Mouse (Mus musculus) kidney, adult 9 months (tissue): ENCODE measurements around the gene Gm17657.
A peak's percentile ranks its signal among the peaks of the same experiment; 100 is the strongest.

ENCODE experiments used
- DNase-seq: peaks from one replicate; pipeline ENCODE4 v3.0.0; 2022

The Gm17657 gene

GRCm38 (mm10) chr17:29549543-29550428 lies at the start of gene Gm17657, which contains the start of gene Tbc1d22b:
Gene Gm17657, minus strand, starts transcription at chr17:29549638.
Gene Tbc1d22b, plus strand, starts transcription at chr17:29549785.
- peak; percentile 97 for DNase-seq

DNA sequence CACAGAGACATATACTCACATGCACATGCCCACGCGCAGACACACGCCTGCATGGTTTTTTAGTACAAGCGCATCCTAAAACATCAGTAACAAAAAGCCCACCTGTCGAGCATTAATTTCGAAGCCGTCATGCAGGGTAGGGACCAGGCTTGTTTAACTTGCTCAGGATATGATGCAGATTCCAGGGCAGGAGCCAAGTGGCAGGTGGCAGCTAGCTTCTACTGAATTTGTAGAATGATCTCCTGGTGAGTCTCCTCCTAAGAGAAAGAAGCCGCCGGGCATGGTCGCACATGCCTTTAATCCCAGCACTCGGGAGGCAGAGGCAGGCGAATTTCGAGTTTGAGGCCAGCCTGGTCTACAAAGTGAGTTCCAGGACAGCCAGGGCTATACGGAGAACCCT lies 49.6 kb upstream of the Gm17657 start:
- no peak for DNase-seq

DNA sequence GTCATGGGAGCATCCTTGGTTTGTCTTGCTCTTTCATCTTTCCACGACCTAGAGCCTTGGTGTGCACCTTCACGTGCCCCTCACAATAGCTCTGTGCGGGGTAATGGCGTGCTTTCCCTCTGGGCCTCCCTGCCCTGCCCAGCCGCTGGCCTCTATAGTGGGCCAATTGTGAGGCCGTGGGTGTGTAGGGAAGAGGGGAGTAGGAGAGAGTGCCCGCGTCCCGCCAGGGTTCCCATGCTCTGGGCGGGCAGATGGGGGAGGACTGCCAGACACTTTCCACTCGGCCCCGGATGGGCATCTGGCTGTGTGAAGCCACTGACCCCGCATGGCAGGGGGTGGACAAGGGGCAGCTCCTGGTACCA lies 47.3 kb upstream of the Gm17657 start:
- DNase-seq, result no peak

- DNase-seq, result peak; percentile 38
Observed at GRCm38 (mm10) chr17:29595891-29596770, 46.7 kb upstream of the Gm17657 start.

DNA sequence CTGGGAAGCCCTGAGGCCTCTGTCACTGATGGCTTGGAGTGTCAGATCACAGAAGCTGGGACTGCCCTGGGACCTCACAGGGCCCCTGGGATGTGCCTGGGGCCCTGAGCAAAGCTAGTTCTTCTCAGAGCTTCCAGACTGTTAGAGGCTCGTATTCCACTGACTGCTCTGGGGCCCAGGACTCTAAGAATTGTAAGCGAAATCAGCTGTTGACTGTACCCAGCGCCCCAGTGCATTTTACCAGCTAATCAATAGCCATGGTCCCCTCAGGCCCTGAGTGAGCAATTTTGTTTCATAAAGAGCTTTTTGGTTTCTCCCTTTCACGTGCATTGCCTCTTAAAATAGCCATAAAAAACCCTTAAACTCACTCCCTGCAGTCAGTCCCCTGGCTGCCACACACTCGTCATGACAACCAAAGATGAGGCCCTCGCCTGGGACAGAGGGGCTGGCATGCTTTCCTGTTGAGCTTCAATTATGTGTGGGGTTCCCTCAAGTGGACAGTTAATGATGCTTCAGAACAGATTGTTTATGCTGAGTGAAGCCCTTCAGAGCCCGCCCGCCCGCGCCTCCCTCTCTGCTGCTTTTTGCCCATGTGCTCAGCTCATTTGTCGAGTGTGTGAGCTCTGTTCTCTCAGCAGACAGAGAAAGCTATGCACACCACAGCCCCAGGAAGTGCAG lies 39.9 kb upstream of the Gm17657 start:
- DNase-seq, result no peak

- no peak for DNase-seq
Observed at GRCm38 (mm10) chr17:29586921-29587320, 37.5 kb upstream of the Gm17657 start.

GRCm38 (mm10) chr17:29585446-29585845 lies 36.0 kb upstream of the Gm17657 start:
- DNase-seq, result no peak

DNA sequence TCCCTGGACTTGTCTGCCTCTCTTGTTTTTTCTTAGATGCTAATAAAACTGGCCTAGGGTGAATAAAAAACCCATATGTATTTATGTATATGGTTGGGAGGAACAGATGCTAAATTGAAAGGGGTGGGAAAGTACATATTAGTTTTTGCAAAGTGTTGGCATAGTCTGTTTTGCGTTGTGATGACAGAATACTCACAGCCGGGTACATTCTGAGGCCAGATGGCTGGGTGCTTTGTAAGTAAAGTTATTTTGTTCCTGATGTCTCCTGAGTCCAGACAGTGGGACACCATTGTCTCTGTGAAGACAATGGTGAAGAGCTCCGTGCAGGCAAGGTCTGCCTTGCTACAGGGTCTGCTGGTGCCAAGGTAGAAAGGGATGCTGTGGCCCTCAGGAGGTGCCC lies 35.3 kb upstream of the Gm17657 start:
- DNase-seq, result no peak

GRCm38 (mm10) chr17:29584306-29584705 lies 34.9 kb upstream of the Gm17657 start:
- no peak for DNase-seq

DNA sequence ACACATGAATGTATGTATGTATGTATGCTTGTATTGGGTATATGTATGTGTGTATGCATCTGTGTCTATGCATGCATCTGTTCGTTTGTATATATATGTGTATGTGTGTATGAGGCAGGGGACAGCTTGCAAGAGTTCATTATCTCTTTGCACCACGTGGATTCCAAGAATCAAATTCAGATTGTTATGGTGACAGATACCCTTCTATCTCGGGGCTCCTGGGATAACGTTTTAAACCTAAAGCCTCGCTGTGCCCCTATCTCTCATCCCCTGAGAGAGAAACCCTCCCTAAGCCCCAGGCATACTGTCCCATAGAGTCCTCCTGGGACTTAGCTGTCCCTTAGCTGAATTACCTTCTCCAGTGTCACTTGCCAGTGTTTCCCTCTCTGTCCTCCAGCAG lies 34.1 kb upstream of the Gm17657 start:
- DNase-seq, result no peak

DNA sequence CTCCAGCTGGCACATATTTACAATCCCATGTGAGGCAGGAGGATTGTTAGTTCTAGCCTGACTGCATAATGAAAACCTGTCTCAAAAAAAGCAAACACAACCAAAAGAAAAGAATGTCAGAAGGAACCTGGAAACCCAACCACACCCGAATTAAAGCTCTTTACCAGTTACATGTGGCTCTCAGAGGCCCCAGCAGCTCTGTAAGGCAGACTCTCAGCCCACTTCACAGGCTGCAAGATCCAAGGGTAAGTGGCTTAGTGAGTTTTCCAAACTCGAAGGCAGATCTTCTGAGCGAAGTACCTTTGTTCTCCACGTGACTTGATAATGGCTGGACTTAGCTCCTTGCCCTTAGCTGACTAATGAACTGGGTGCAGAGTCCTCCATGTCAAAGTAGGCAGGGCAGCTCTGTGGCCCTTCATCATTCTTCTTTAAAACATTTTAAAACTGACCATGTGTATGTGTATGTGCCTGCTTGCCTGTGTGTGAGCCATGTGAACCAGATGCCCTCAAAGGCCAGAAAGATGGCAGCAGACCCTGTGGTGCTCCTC lies 30.2 kb upstream of the Gm17657 start:
- DNase-seq, result peak; percentile 84

GRCm38 (mm10) chr17:29569831-29570230 lies 20.4 kb upstream of the Gm17657 start:
- no peak for DNase-seq

DNA sequence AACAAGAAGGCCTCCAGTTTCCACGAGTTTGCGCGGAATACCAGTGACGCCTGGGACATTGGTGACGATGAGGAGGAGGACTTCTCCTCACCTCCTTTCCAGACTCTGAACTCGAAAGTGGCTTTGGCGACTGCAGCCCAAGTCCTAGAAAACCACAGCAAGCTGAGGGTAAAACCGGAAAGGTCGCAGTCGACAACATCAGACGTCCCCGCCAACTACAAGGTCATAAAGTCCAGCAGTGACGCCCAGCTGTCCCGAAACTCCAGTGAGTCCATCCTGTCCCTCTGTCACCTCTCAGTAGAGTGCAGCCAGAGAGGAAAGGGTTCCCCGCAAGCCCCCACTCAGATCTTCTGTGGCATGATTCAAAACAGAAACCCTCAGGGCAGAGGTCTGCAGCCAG lies 19.0 kb upstream of the Gm17657 start:
- peak; percentile 41 for DNase-seq

DNA sequence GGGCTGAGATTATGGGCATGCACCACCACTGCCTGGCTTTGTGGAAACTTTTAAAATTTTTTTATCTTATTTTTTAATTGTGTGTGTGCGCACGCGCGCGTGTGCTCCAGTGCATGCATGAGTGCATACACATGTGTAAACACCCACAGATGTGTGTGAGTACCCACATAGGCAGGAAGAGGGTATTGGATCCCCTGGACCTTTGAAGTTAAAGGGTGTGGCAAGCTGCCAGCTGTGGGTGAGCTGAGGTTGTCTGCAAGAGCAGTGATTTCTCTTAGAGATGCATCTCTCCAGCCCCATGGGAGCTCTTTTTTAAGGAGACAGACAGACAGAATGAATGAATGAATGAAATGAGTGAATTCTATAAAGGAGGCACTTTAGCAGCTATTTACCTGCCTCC lies 16.1 kb upstream of the Gm17657 start:
- no peak for DNase-seq

GRCm38 (mm10) chr17:29558476-29558875 lies 9.0 kb upstream of the Gm17657 start:
- peak; percentile 49 for DNase-seq

- DNase-seq, result no peak
Observed at GRCm38 (mm10) chr17:29556893-29557292, 7.5 kb upstream of the Gm17657 start.

- DNase-seq, result no peak
Observed at GRCm38 (mm10) chr17:29556456-29556855, 7.0 kb upstream of the Gm17657 start.

- no peak for DNase-seq
Observed at GRCm38 (mm10) chr17:29554176-29554575, 4.7 kb upstream of the Gm17657 start.

DNA sequence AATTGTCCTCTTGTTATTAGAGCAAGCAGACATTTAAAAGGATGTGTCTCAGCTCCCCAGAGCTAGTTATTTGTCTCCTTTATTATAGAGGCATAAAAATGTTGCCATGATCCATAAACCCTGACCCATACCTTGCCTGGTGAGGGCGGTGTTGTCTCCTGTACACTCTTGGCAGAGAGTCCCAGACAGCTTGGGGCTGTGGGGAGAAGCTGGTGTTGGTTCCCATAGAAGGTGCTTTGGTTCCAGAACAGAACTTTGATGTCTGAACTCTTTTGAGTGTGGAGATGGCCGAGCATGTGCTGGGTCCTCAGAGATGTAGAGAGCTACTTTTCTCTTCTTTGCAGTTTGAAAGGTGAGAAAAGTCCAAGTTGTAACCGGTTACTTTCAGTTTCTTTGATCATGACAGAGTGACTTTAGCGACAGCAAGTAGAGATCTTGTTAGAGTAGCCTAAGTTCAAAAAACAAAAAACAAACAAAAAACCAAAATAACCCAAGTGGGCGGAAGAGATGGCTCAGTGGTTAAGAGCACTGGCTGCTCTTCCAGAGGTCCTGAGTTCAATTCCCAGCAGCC lies 2.8 kb upstream of the Gm17657 start, which contains the start of gene Tmem217:
Gene Tmem217 (minus strand): TSS at position 224 of the 571 bp plus-strand sequence.
- no peak for DNase-seq

- no peak for DNase-seq
Observed at GRCm38 (mm10) chr17:29551019-29551418, 1.6 kb upstream of the Gm17657 start.

- DNase-seq, result no peak
Observed at GRCm38 (mm10) chr17:29548994-29549393, 444 bp downstream of the Gm17657 start.

DNA sequence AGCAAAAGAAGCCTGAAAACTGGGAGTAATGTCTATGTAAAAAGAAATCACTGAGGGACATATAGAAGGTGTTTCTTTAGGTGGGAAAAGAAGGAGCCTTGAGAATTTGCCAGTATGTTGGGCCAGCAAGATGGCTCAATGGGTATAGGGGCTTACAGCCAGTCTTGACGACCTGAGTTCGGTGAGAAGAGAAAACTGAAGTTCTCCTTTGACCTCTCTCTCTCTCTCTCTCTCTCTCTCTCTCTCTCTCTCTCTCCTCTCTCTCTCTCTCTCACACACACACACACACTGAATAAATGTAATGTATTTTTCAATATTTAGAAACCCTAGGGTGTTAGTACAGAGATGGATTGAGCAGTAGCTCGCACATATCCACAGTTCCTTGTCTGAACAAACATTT lies 944 bp downstream of the Gm17657 start:
- no peak for DNase-seq
